Mouse (Mus musculus) C2C12 (cell line): ENCODE results near the gene Scn1b.

Experiments
- CEBPB ChIP-seq: IDR thresholded peaks from one replicate; pipeline ENCODE4 v1.6.1; 2011; ENCODE audit warnings: low read depth, mild to moderate bottlenecking, control low read depth, moderate library complexity
- CTCF ChIP-seq: IDR thresholded peaks from one replicate; pipeline ENCODE4 v1.5.1; 2011; ENCODE audit not compliant: control insufficient read depth, insufficient read depth, insufficient read length
- FOSL1 ChIP-seq: IDR thresholded peaks from one replicate; pipeline ENCODE4 v1.8.0; 2011; ENCODE audit warnings: mild to moderate bottlenecking, low read length; ENCODE audit not compliant: poor library complexity, insufficient read depth, severe bottlenecking
- MAX ChIP-seq: IDR thresholded peaks from one replicate; pipeline ENCODE4 v1.6.1; 2011; ENCODE audit warnings: mild to moderate bottlenecking, control low read depth
- MYOD1 ChIP-seq: IDR thresholded peaks from one replicate; pipeline ENCODE4 v1.6.1; 2011; ENCODE audit warnings: low read depth; ENCODE audit not compliant: control insufficient read depth, insufficient read length
- MYOG ChIP-seq: IDR thresholded peaks from one replicate; pipeline ENCODE4 v1.6.1; 2011; ENCODE audit not compliant: control insufficient read depth, insufficient read length; ENCODE audit errors: extremely low read depth
- USF1 ChIP-seq: IDR thresholded peaks from one replicate; pipeline ENCODE4 v1.6.1; 2011; ENCODE audit warnings: low read depth, mild to moderate bottlenecking, control low read depth, moderate library complexity

DNA sequence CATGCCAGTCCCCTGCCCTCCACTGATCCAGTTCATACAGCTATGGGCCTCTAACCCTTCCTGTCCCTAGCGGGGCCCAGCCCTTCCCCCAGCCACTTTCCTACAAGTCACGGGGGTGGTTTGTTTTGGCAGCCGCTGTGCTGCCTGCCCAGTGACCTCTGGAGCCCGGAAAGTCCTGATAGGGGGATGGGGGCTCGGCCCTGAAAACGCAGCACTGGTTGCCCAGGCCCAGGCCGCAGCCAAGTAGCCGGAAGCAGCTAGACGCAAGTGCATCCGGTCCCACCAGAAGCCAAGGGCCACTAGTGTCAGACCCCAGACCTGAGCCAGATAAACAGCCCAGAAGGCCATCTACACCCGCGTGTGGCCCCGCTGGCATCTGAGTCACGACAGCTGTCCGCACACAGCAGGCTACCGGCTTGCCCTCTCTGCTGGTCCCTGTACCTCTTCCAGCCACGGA lies 11.2 kb downstream of the Scn1b start:
- no peak for TF ChIP-seq CTCF
- TF ChIP-seq CEBPB, result no peak
- no peak for TF ChIP-seq MAX
- no peak for TF ChIP-seq MYOD1
- TF ChIP-seq FOSL1, result no peak
- no peak for TF ChIP-seq MYOG
- TF ChIP-seq USF1, result no peak
